Mouse (Mus musculus) embryonic facial prominence, embryonic 11.5 days (tissue): ENCODE data around the gene Krtap7-1. TPM values are rescaled to one million over a fixed set of nuclear protein-coding genes. Genes with fewer than 3 reads are reported as not detected.

ENCODE experiments used
- ATAC-seq: fragments of 200-750 bp; cut with Nextera tagmentation; replicated peaks from 2 replicates; pipeline ENCODE4 v1.8.0; 2017; ENCODE audit warnings: low read depth; ENCODE audit not compliant: insufficient number of reproducible peaks, low FRiP score, low TSS enrichment
- DNase-seq: peaks from one replicate; pipeline ENCODE4 v3.0.0-alpha.2; 2015; ENCODE audit warnings: low spot score
- H3K27ac ChIP-seq: fragments of 300-500 bp; sonication (generic); replicated peaks from 2 replicates; pipeline ENCODE4 v1.5.1; 2014; ENCODE audit warnings: mild to moderate bottlenecking, low read depth, low read length, control low read depth
- H3K27me3 ChIP-seq: fragments of 300-500 bp; sonication (generic); 2 replicates; pipeline ENCODE4 v1.6.1; 2014; ENCODE audit warnings: mild to moderate bottlenecking, low read length, moderate library complexity, mixed read lengths; ENCODE audit not compliant: control insufficient read depth, insufficient read depth
- H3K36me3 ChIP-seq: fragments of 300-500 bp; sonication (generic); replicated peaks from 2 replicates; pipeline ENCODE4 v1.6.1; 2014; ENCODE audit warnings: low read depth, mild to moderate bottlenecking, low read length, moderate library complexity, mixed read lengths; ENCODE audit not compliant: control insufficient read depth, insufficient read depth
- H3K4me1 ChIP-seq: fragments of 300-500 bp; sonication (generic); 2 replicates; pipeline ENCODE4 v1.6.1; 2014; ENCODE audit warnings: low read length, mixed read lengths; ENCODE audit not compliant: control insufficient read depth, insufficient read depth
- H3K4me2 ChIP-seq: fragments of 300-500 bp; sonication (generic); 2 replicates; pipeline ENCODE4 v1.6.1; 2014; ENCODE audit warnings: low read depth, mild to moderate bottlenecking, control low read depth, low read length, moderate library complexity
- H3K4me3 ChIP-seq: fragments of 300-500 bp; sonication (generic); 2 replicates; pipeline ENCODE4 v1.5.1; 2014; ENCODE audit warnings: low read depth, low read length, control low read depth
- H3K9ac ChIP-seq: fragments of 300-500 bp; sonication (generic); replicated peaks from 2 replicates; pipeline ENCODE4 v1.6.1; 2014; ENCODE audit warnings: mild to moderate bottlenecking, control low read depth, low read length
- H3K9me3 ChIP-seq: fragments of 300-500 bp; sonication (generic); replicated peaks from 2 replicates; pipeline ENCODE4 v1.6.1; 2016; ENCODE audit warnings: mild to moderate bottlenecking, low read length, inconsistent platforms, mixed read lengths; ENCODE audit not compliant: control insufficient read depth
- WGBS: fragments of 180-500 bp; shearing (Covaris S2); extraction: QIAGEN DNeasy Blood & Tissue Kit; methylation state at CpG from one replicate; pipeline ENCODE4 v1.1.7; 2014; 5-methylcytosine and 5-hydroxymethylcytosine counted together
- polyA plus RNA-seq: library from polyadenylated mRNA; unstranded; fragments of >200 nt; fragmentation: Nextera tagmentation; extraction: Ambion mirVana; gene quantifications from 2 replicates; pipeline ENCODE4 v1.2.1, GENCODE M21; 2014

Krtap7-1 gene
- not detected in 2 replicates for polyA plus RNA-seq

- WGBS = 88% methylated on average over 4 of the region's 4 CpGs
These were observed at the start of gene Krtap7-1 for GRCm38 (mm10) chr16:89508223-89508622. Krtap7-1 (minus strand) TSS chr16:89508323.

GRCm38 (mm10) chr16:89550298-89550697 is 42.2 kb upstream of the Krtap7-1 start:
- Histone ChIP-seq H3K27ac (no peak overlapping the region), H3K27me3 (no peaks in the 10 kb centered on the region), H3K4me1 (no peaks in the 10 kb centered on the region), H3K9ac (no peak overlapping the region), H3K4me3 (no peak overlapping the region), H3K4me2 (no peak overlapping the region), H3K36me3 (no peaks in the 10 kb centered on the region), H3K9me3 (no peaks in the 10 kb centered on the region)
- DNase-seq (no peak), ATAC-seq (no peak)

More at GRCm38 (mm10) chr16:89508223-89508622, at the start of gene Krtap7-1:
- no peak within 1 kb of the TSS for H3K27ac ChIP-seq
- no peaks in the 10 kb centered on the region for H3K36me3 ChIP-seq
- H3K4me1 ChIP-seq = no peaks in the 10 kb centered on the region
- H3K4me2 ChIP-seq = no peak within 1 kb of the TSS
- ATAC-seq (no peak), DNase-seq (no peak)
- H3K9me3 ChIP-seq = no peaks in the 10 kb centered on the region
- H3K27me3 ChIP-seq = no peaks in the 10 kb centered on the region
- no peak within 1 kb of the TSS for H3K9ac ChIP-seq
- no peak within 1 kb of the TSS for H3K4me3 ChIP-seq

- H3K27me3 ChIP-seq = no peaks in the 10 kb centered on the region
- no peaks in the 10 kb centered on the region for H3K4me1 ChIP-seq
- ATAC-seq (no peak), DNase-seq (no peak)
- H3K36me3 ChIP-seq = no peaks in the 10 kb centered on the region
- WGBS = 76% methylated on average over 5 of the region's 5 CpGs
- no peak overlapping the region for H3K9ac ChIP-seq
- H3K27ac ChIP-seq = no peak overlapping the region
- no peak overlapping the region for H3K4me2 ChIP-seq
- H3K4me3 ChIP-seq = no peak overlapping the region
- no peaks in the 10 kb centered on the region for H3K9me3 ChIP-seq
These were observed 29.9 kb upstream of the Krtap7-1 start for GRCm38 (mm10) chr16:89538031-89538484.

- Histone ChIP-seq H3K27ac (no peak overlapping the region), H3K36me3 (no peaks in the 10 kb centered on the region), H3K9ac (no peak overlapping the region), H3K4me1 (no peaks in the 10 kb centered on the region), H3K27me3 (no peaks in the 10 kb centered on the region), H3K4me2 (no peak overlapping the region), H3K9me3 (no peaks in the 10 kb centered on the region), H3K4me3 (no peak overlapping the region)
- DNase-seq (no peak), ATAC-seq (no peak)
- 95% methylated on average over 6 of the region's 6 CpGs for WGBS
These were observed 29.2 kb upstream of the Krtap7-1 start for GRCm38 (mm10) chr16:89537349-89537748.

- Histone ChIP-seq H3K27ac (no peak overlapping the region), H3K9ac (no peak overlapping the region), H3K4me3 (no peak overlapping the region), H3K27me3 (no peaks in the 10 kb centered on the region), H3K9me3 (no peaks in the 10 kb centered on the region), H3K4me2 (no peak overlapping the region), H3K4me1 (no peaks in the 10 kb centered on the region), H3K36me3 (no peaks in the 10 kb centered on the region)
- DNase-seq = no peak
- 44% methylated on average over 7 of the region's 7 CpGs for WGBS
- no peak; the same call in 1 of the 2 replicates for ATAC-seq
These were observed 22.4 kb upstream of the Krtap7-1 start for GRCm38 (mm10) chr16:89530547-89530946.

GRCm38 (mm10) chr16:89529846-89530245 is 21.7 kb upstream of the Krtap7-1 start:
- ATAC-seq = no peak
- H3K36me3 ChIP-seq = no peaks in the 10 kb centered on the region
- no peak overlapping the region for H3K4me2 ChIP-seq
- no peaks in the 10 kb centered on the region for H3K9me3 ChIP-seq
- no peaks in the 10 kb centered on the region for H3K27me3 ChIP-seq
- H3K4me1 ChIP-seq = no peaks in the 10 kb centered on the region
- 76% methylated on average over 7 of the region's 7 CpGs for WGBS
- H3K4me3 ChIP-seq = no peak overlapping the region
- no peak overlapping the region for H3K9ac ChIP-seq
- DNase-seq = no peak
- no peak overlapping the region for H3K27ac ChIP-seq

- no peak overlapping the region for H3K9ac ChIP-seq
- no peaks in the 10 kb centered on the region for H3K27me3 ChIP-seq
- no peak overlapping the region for H3K4me3 ChIP-seq
- 86% methylated on average over 3 of the region's 3 CpGs for WGBS
- no peak for DNase-seq
- no peaks in the 10 kb centered on the region for H3K36me3 ChIP-seq
- no peaks in the 10 kb centered on the region for H3K9me3 ChIP-seq
- ATAC-seq = no peak
- H3K4me1 ChIP-seq = no peaks in the 10 kb centered on the region
- H3K4me2 ChIP-seq = no peak overlapping the region
- no peak overlapping the region for H3K27ac ChIP-seq
These were observed 20.3 kb upstream of the Krtap7-1 start for GRCm38 (mm10) chr16:89528380-89528779.

- WGBS = 89% methylated on average over 4 of the region's 4 CpGs
- Histone ChIP-seq H3K4me1 (no peaks in the 10 kb centered on the region), H3K27ac (no peak overlapping the region), H3K9ac (no peak overlapping the region), H3K4me3 (no peak overlapping the region), H3K27me3 (no peaks in the 10 kb centered on the region), H3K4me2 (no peak overlapping the region), H3K9me3 (no peaks in the 10 kb centered on the region), H3K36me3 (no peaks in the 10 kb centered on the region)
- ATAC-seq = no peak
- no peak for DNase-seq
These were observed 12.9 kb upstream of the Krtap7-1 start for GRCm38 (mm10) chr16:89520996-89521395.
